Mouse (Mus musculus) heart, postnatal 0 days (tissue): ENCODE measurements around the gene C1qtnf9.

ENCODE experiments used
- CTCF ChIP-seq: IDR thresholded peaks from 2 replicates; pipeline ENCODE4 v1.5.1; 2016; ENCODE audit warnings: antibody characterized with exemption, control low read depth, low read depth
- EP300 ChIP-seq: IDR thresholded peaks from 2 replicates; pipeline ENCODE4 v1.6.1; 2016; ENCODE audit warnings: antibody characterized with exemption, low read depth

DNA sequence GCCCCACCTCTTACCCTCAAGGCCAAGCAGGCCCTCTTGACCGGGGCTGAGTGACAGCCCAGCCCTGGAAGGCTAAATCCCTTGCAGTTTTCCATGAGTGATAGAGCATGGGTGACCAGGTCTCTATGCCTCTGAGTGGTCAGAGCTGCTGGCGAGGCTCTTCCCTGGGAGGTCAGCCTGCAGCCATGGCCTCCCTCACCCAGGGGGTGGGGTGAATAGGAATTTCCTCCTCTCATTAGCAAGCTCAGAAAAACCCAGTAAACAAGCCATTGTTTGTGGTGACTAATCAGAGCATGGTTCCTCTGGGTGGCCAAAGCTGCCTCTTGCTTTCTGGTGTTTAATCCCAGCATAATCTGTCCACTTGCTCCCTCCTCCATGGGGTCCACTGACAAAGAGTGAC lies 2.9 kb upstream of the C1qtnf9 start:
- TF ChIP-seq CTCF (no peak), EP300 (no peak)
